Mouse (Mus musculus): ENCODE measurements at regions not wholly inside any gene's neighbourhood (a gene's known extent, or its start where the extent isn't known, plus 50 kb on each side); places are given as distances from the start of the nearest gene placed in this dataset.

- DNase-seq (ENCODE audit: low spot score): no peak
- H3K9me3 ChIP-seq (ENCODE audit: control insufficient read depth, low read length): no peaks in the 10 kb centered on the region
- no peaks in the 10 kb centered on the region for H3K36me3 ChIP-seq (ENCODE audit: control insufficient read depth, insufficient read depth, low read length)
- no peak overlapping the region for H3K27ac ChIP-seq (replicated peaks; ENCODE audit: low read depth, low read length)
- H3K27me3 ChIP-seq (ENCODE audit: control insufficient read depth, insufficient read depth, low read length): no peaks in the 10 kb centered on the region
- no peak for TF ChIP-seq POLR2A (IDR thresholded peaks at IDR 0.05; ENCODE audit: borderline replicate concordance, extremely low read depth, insufficient read depth, insufficient read length)
- H3K4me3 ChIP-seq (replicated peaks; ENCODE audit: low read length): no peak overlapping the region
- no peak for ATAC-seq (ENCODE audit: low FRiP score, low read depth)
- 87% methylated on average over 5 of the region's 5 CpGs for WGBS
- no peaks in the 10 kb centered on the region for H3K4me1 ChIP-seq (ENCODE audit: control insufficient read depth, insufficient read depth, low read length)
- H3K9ac ChIP-seq (ENCODE audit: low read depth, low read length, severe bottlenecking): no peak overlapping the region
- H3K4me2 ChIP-seq (replicated peaks; ENCODE audit: low read depth, low read length, severe bottlenecking): no peak overlapping the region
These were observed 108.0 kb upstream of the Fndc3a start for GRCm38 (mm10) chr14:72817764-72818163.

GRCm38 (mm10) chr14:72816847-72817246, 107.0 kb upstream of the Fndc3a start:
- Histone ChIP-seq H3K27ac (replicated peaks; ENCODE audit: low read depth, low read length) (no peak overlapping the region), H3K4me2 (replicated peaks; ENCODE audit: low read depth, low read length, severe bottlenecking) (no peak overlapping the region), H3K4me1 (ENCODE audit: control insufficient read depth, insufficient read depth, low read length) (no peaks in the 10 kb centered on the region), H3K9me3 (ENCODE audit: control insufficient read depth, low read length) (no peaks in the 10 kb centered on the region), H3K4me3 (replicated peaks; ENCODE audit: low read length) (no peak overlapping the region), H3K36me3 (ENCODE audit: control insufficient read depth, insufficient read depth, low read length) (no peaks in the 10 kb centered on the region), H3K27me3 (ENCODE audit: control insufficient read depth, insufficient read depth, low read length) (no peaks in the 10 kb centered on the region), H3K9ac (ENCODE audit: low read depth, low read length, severe bottlenecking) (no peak overlapping the region)
- 28% methylated on average over 10 of the region's 10 CpGs for WGBS
- DNase-seq (ENCODE audit: low spot score) (peak; percentile 16), ATAC-seq (ENCODE audit: low FRiP score, low read depth) (no peak)
- no peak for TF ChIP-seq POLR2A (IDR thresholded peaks at IDR 0.05; ENCODE audit: borderline replicate concordance, extremely low read depth, insufficient read depth, insufficient read length)

- TF ChIP-seq POLR2A (IDR thresholded peaks at IDR 0.05; ENCODE audit: borderline replicate concordance, extremely low read depth, insufficient read depth, insufficient read length): no peak
- WGBS: 85% methylated on average over 2 of the region's 2 CpGs
- Histone ChIP-seq H3K9me3 (ENCODE audit: control insufficient read depth, low read length) (no peaks in the 10 kb centered on the region), H3K4me2 (replicated peaks; ENCODE audit: low read depth, low read length, severe bottlenecking) (no peak overlapping the region), H3K9ac (ENCODE audit: low read depth, low read length, severe bottlenecking) (no peak overlapping the region), H3K4me3 (replicated peaks; ENCODE audit: low read length) (no peak overlapping the region), H3K36me3 (ENCODE audit: control insufficient read depth, insufficient read depth, low read length) (no peaks in the 10 kb centered on the region), H3K4me1 (ENCODE audit: control insufficient read depth, insufficient read depth, low read length) (no peaks in the 10 kb centered on the region), H3K27me3 (ENCODE audit: control insufficient read depth, insufficient read depth, low read length) (no peaks in the 10 kb centered on the region), H3K27ac (replicated peaks; ENCODE audit: low read depth, low read length) (no peak overlapping the region)
- DNase-seq (ENCODE audit: low spot score) (no peak), ATAC-seq (ENCODE audit: low FRiP score, low read depth) (no peak)
These were observed 99.3 kb upstream of the Fndc3a start for GRCm38 (mm10) chr14:72809138-72809537.

GRCm38 (mm10) chr14:72807947-72808346, 98.1 kb upstream of the Fndc3a start:
- no peaks in the 10 kb centered on the region for H3K27me3 ChIP-seq (ENCODE audit: control insufficient read depth, insufficient read depth, low read length)
- ATAC-seq (ENCODE audit: low FRiP score, low read depth) (no peak), DNase-seq (ENCODE audit: low spot score) (no peak)
- H3K9ac ChIP-seq (ENCODE audit: low read depth, low read length, severe bottlenecking): no peak overlapping the region
- H3K4me2 ChIP-seq (replicated peaks; ENCODE audit: low read depth, low read length, severe bottlenecking): no peak overlapping the region
- H3K27ac ChIP-seq (replicated peaks; ENCODE audit: low read depth, low read length): no peak overlapping the region
- WGBS: 77% methylated on average over 3 of the region's 3 CpGs
- H3K4me1 ChIP-seq (ENCODE audit: control insufficient read depth, insufficient read depth, low read length): no peaks in the 10 kb centered on the region
- TF ChIP-seq POLR2A (IDR thresholded peaks at IDR 0.05; ENCODE audit: borderline replicate concordance, extremely low read depth, insufficient read depth, insufficient read length): no peak
- no peak overlapping the region for H3K4me3 ChIP-seq (replicated peaks; ENCODE audit: low read length)
- no peaks in the 10 kb centered on the region for H3K36me3 ChIP-seq (ENCODE audit: control insufficient read depth, insufficient read depth, low read length)
- no peaks in the 10 kb centered on the region for H3K9me3 ChIP-seq (ENCODE audit: control insufficient read depth, low read length)

- H3K36me3 ChIP-seq (ENCODE audit: control insufficient read depth, insufficient read depth, low read length): no peaks in the 10 kb centered on the region
- H3K4me2 ChIP-seq (replicated peaks; ENCODE audit: low read depth, low read length, severe bottlenecking): no peak overlapping the region
- no peaks in the 10 kb centered on the region for H3K4me1 ChIP-seq (ENCODE audit: control insufficient read depth, insufficient read depth, low read length)
- no peak for DNase-seq (ENCODE audit: low spot score)
- no peaks in the 10 kb centered on the region for H3K9me3 ChIP-seq (ENCODE audit: control insufficient read depth, low read length)
- no peak for ATAC-seq (ENCODE audit: low FRiP score, low read depth)
- no peak for TF ChIP-seq POLR2A (IDR thresholded peaks at IDR 0.05; ENCODE audit: borderline replicate concordance, extremely low read depth, insufficient read depth, insufficient read length)
- no peak overlapping the region for H3K27ac ChIP-seq (replicated peaks; ENCODE audit: low read depth, low read length)
- H3K4me3 ChIP-seq (replicated peaks; ENCODE audit: low read length): no peak overlapping the region
- no peaks in the 10 kb centered on the region for H3K27me3 ChIP-seq (ENCODE audit: control insufficient read depth, insufficient read depth, low read length)
- H3K9ac ChIP-seq (ENCODE audit: low read depth, low read length, severe bottlenecking): no peak overlapping the region
- WGBS: 69% methylated on average over 7 of the region's 7 CpGs
These were observed 97.5 kb upstream of the Fndc3a start for GRCm38 (mm10) chr14:72807286-72807685.

- no peak overlapping the region for H3K27ac ChIP-seq (replicated peaks; ENCODE audit: low read depth, low read length)
- ATAC-seq (ENCODE audit: low FRiP score, low read depth): no peak
- DNase-seq (ENCODE audit: low spot score): no peak
- H3K4me3 ChIP-seq (replicated peaks; ENCODE audit: low read length): no peak overlapping the region
- no peaks in the 10 kb centered on the region for H3K27me3 ChIP-seq (ENCODE audit: control insufficient read depth, insufficient read depth, low read length)
- WGBS: 91% methylated on average over 6 of the region's 6 CpGs
- H3K4me1 ChIP-seq (ENCODE audit: control insufficient read depth, insufficient read depth, low read length): no peaks in the 10 kb centered on the region
- TF ChIP-seq POLR2A (IDR thresholded peaks at IDR 0.05; ENCODE audit: borderline replicate concordance, extremely low read depth, insufficient read depth, insufficient read length): no peak
- no peaks in the 10 kb centered on the region for H3K9me3 ChIP-seq (ENCODE audit: control insufficient read depth, low read length)
- no peaks in the 10 kb centered on the region for H3K36me3 ChIP-seq (ENCODE audit: control insufficient read depth, insufficient read depth, low read length)
- H3K4me2 ChIP-seq (replicated peaks; ENCODE audit: low read depth, low read length, severe bottlenecking): no peak overlapping the region
- no peak overlapping the region for H3K9ac ChIP-seq (ENCODE audit: low read depth, low read length, severe bottlenecking)
These were observed 96.8 kb upstream of the Fndc3a start for GRCm38 (mm10) chr14:72806598-72806997.

Data from limb, embryonic 14.5 days (tissue).